Mouse (Mus musculus): ENCODE measurements around the gene Gm21985. TPM values are rescaled to one million over a fixed set of nuclear protein-coding genes. Genes with fewer than 3 reads are reported as not detected.

Gene Gm21985
- polyA plus RNA-seq, 1 experiment from 2014 or later = not detected

- DNase-seq (ENCODE audit: low spot score) (peak; percentile 65), ATAC-seq (no peak)
- H3K36me3 ChIP-seq (ENCODE audit: insufficient read depth, low read length) = no peaks in the 10 kb centered on the region
- H3K9ac ChIP-seq (replicated peaks; ENCODE audit: low read depth) = 0 out of 2 replicates have a peak overlapping the region, but pooled peaks have one; percentile 37
- 0 out of 2 replicates have a peak overlapping the region, but pooled peaks have one; percentile 43 for H3K27ac ChIP-seq (ENCODE audit: low read length)
- H3K4me3 ChIP-seq (ENCODE audit: low read depth, low read length) = peak overlapping the region; percentile 56; the same call in 1 of the 2 replicates
- no peaks in the 10 kb centered on the region for H3K27me3 ChIP-seq (replicated peaks; ENCODE audit: insufficient read depth, low read length)
- H3K4me1 ChIP-seq (ENCODE audit: insufficient read depth, low read depth, low read length) = peaks cover 5% of the 10 kb centered on the region; the same call in 1 of the 2 replicates
- peak overlapping the region; percentile 63 for H3K4me2 ChIP-seq (replicated peaks; ENCODE audit: low read depth, low read length)
- 24% methylated on average over 4 of the region's 4 CpGs for WGBS
- peak; percentile 60 for TF ChIP-seq CTCF (IDR thresholded peaks at IDR 0.05)
- TF ChIP-seq EP300 (IDR thresholded peaks at IDR 0.05) = no peak
- H3K9me3 ChIP-seq (ENCODE audit: low read length) = no peaks in the 10 kb centered on the region
Observed at GRCm38 (mm10) chr2:112262779-112263295, 3.3 kb upstream of the Gm21985 start.

DNA sequence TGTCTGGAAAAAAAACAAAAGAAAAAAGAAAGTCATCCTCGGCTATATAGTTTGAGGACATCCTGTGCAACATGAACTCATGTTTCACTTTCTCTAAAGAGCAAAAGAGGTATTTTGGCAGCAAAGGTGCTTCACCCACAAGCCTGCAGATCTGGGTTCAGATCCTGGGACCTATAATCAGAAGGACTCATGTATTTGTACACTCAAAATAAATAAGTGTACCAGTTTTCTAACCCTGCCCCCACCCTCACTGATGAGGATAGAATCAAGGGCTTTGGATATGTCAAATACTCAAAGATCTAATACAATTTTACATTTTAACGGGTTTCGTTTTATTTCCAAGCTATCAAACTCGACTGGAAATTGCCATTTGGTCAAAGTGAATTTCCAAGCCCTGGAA is 1.8 kb upstream of the Gm21985 start:
- no peak overlapping the region for H3K4me2 ChIP-seq (replicated peaks; ENCODE audit: low read depth, low read length)
- no peaks in the 10 kb centered on the region for H3K36me3 ChIP-seq (ENCODE audit: insufficient read depth, low read length)
- DNase-seq (ENCODE audit: low spot score) (no peak), ATAC-seq (no peak)
- H3K9me3 ChIP-seq (ENCODE audit: low read length) = no peaks in the 10 kb centered on the region
- H3K9ac ChIP-seq (replicated peaks; ENCODE audit: low read depth) = no peak overlapping the region
- no peak for TF ChIP-seq CTCF (IDR thresholded peaks at IDR 0.05)
- no peak for TF ChIP-seq EP300 (IDR thresholded peaks at IDR 0.05)
- WGBS = 68% methylated on average over 4 of the region's 4 CpGs
- H3K4me3 ChIP-seq (ENCODE audit: low read depth, low read length) = no peak overlapping the region
- H3K4me1 ChIP-seq (ENCODE audit: insufficient read depth, low read depth, low read length) = peaks cover 5% of the 10 kb centered on the region; the same call in 1 of the 2 replicates
- no peak overlapping the region for H3K27ac ChIP-seq (ENCODE audit: low read length)
- H3K27me3 ChIP-seq (replicated peaks; ENCODE audit: insufficient read depth, low read length) = no peaks in the 10 kb centered on the region

GRCm38 (mm10) chr2:112265448-112266241 is 469 bp upstream of the Gm21985 start, which contains the start of gene Slc12a6:
Slc12a6 (plus strand) TSS chr2:112265825.
- Histone ChIP-seq H3K36me3 (ENCODE audit: insufficient read depth, low read length) (no peaks in the 10 kb centered on the region), H3K9me3 (ENCODE audit: low read length) (no peaks in the 10 kb centered on the region), H3K27ac (ENCODE audit: low read length) (peak within 1 kb of the TSS; percentile 93), H3K4me1 (ENCODE audit: insufficient read depth, low read depth, low read length) (peaks cover 5% of the 10 kb centered on the region; the same call in 1 of the 2 replicates), H3K9ac (replicated peaks; ENCODE audit: low read depth) (peak within 1 kb of the TSS; percentile 73), H3K4me3 (ENCODE audit: low read depth, low read length) (peak within 1 kb of the TSS; percentile 84), H3K27me3 (replicated peaks; ENCODE audit: insufficient read depth, low read length) (no peaks in the 10 kb centered on the region), H3K4me2 (replicated peaks; ENCODE audit: low read depth, low read length) (peak within 1 kb of the TSS; percentile 67)
- peak; percentile 97 for DNase-seq (ENCODE audit: low spot score)
- TF ChIP-seq EP300 (IDR thresholded peaks at IDR 0.05) (no peak), CTCF (IDR thresholded peaks at IDR 0.05) (peak; percentile 46)
- WGBS = under 1% methylated on average over 62 of the region's 85 CpGs
- peak; percentile 97 for ATAC-seq

- no peaks in the 10 kb centered on the region for H3K9me3 ChIP-seq (ENCODE audit: low read length)
- peaks cover 5% of the 10 kb centered on the region; the same call in 1 of the 2 replicates for H3K4me1 ChIP-seq (ENCODE audit: insufficient read depth, low read depth, low read length)
- peak overlapping the region; percentile 93; the same call in 1 of the 2 replicates for H3K27ac ChIP-seq (ENCODE audit: low read length)
- no peak for DNase-seq (ENCODE audit: low spot score)
- WGBS = 26% methylated on average over 10 of the region's 10 CpGs
- peak overlapping the region; percentile 73 for H3K9ac ChIP-seq (replicated peaks; ENCODE audit: low read depth)
- TF ChIP-seq CTCF (IDR thresholded peaks at IDR 0.05) (no peak), EP300 (IDR thresholded peaks at IDR 0.05) (no peak)
- no peaks in the 10 kb centered on the region for H3K36me3 ChIP-seq (ENCODE audit: insufficient read depth, low read length)
- peak overlapping the region; percentile 84 for H3K4me3 ChIP-seq (ENCODE audit: low read depth, low read length)
- H3K27me3 ChIP-seq (replicated peaks; ENCODE audit: insufficient read depth, low read length) = no peaks in the 10 kb centered on the region
- peak overlapping the region; percentile 67 for H3K4me2 ChIP-seq (replicated peaks; ENCODE audit: low read depth, low read length)
- ATAC-seq = no peak
Observed at GRCm38 (mm10) chr2:112266780-112267179, 666 bp downstream of the Gm21985 start.

- Histone ChIP-seq H3K4me3 (ENCODE audit: low read depth, low read length) (peak overlapping the region; percentile 84; the same call in 1 of the 2 replicates), H3K27me3 (replicated peaks; ENCODE audit: insufficient read depth, low read length) (no peaks in the 10 kb centered on the region), H3K4me1 (ENCODE audit: insufficient read depth, low read depth, low read length) (peaks cover 3% of the 10 kb centered on the region; the same call in 1 of the 2 replicates), H3K9me3 (ENCODE audit: low read length) (no peaks in the 10 kb centered on the region), H3K4me2 (replicated peaks; ENCODE audit: low read depth, low read length) (peak overlapping the region; percentile 67), H3K9ac (replicated peaks; ENCODE audit: low read depth) (no peak overlapping the region), H3K27ac (ENCODE audit: low read length) (no peak overlapping the region), H3K36me3 (ENCODE audit: insufficient read depth, low read length) (no peaks in the 10 kb centered on the region)
- DNase-seq (ENCODE audit: low spot score) (peak; percentile 42), ATAC-seq (no peak)
- TF ChIP-seq EP300 (IDR thresholded peaks at IDR 0.05) (no peak), CTCF (IDR thresholded peaks at IDR 0.05) (no peak)
- WGBS = 59% methylated on average over 8 of the region's 8 CpGs
Observed at GRCm38 (mm10) chr2:112267547-112268269, 1.6 kb downstream of the Gm21985 start.

- Histone ChIP-seq H3K27me3 (replicated peaks; ENCODE audit: insufficient read depth, low read length) (no peaks in the 10 kb centered on the region), H3K4me1 (ENCODE audit: insufficient read depth, low read depth, low read length) (no peaks in the 10 kb centered on the region), H3K4me3 (ENCODE audit: low read depth, low read length) (no peak overlapping the region), H3K9me3 (ENCODE audit: low read length) (no peaks in the 10 kb centered on the region), H3K9ac (replicated peaks; ENCODE audit: low read depth) (no peak overlapping the region), H3K27ac (ENCODE audit: low read length) (no peak overlapping the region), H3K36me3 (ENCODE audit: insufficient read depth, low read length) (no peaks in the 10 kb centered on the region), H3K4me2 (replicated peaks; ENCODE audit: low read depth, low read length) (no peak overlapping the region)
- no peak for DNase-seq (ENCODE audit: low spot score)
- TF ChIP-seq EP300 (IDR thresholded peaks at IDR 0.05) (no peak), CTCF (IDR thresholded peaks at IDR 0.05) (no peak)
- ATAC-seq = no peak
- WGBS = 85% methylated on average over 2 of the region's 2 CpGs
Observed at GRCm38 (mm10) chr2:112270011-112270410, 3.9 kb downstream of the Gm21985 start.
